Mouse (Mus musculus): ENCODE measurements at regions not wholly inside any gene's neighbourhood (a gene's known extent, or its start where the extent isn't known, plus 50 kb on each side); places are given as distances from the start of the nearest gene placed in this dataset.

DNA sequence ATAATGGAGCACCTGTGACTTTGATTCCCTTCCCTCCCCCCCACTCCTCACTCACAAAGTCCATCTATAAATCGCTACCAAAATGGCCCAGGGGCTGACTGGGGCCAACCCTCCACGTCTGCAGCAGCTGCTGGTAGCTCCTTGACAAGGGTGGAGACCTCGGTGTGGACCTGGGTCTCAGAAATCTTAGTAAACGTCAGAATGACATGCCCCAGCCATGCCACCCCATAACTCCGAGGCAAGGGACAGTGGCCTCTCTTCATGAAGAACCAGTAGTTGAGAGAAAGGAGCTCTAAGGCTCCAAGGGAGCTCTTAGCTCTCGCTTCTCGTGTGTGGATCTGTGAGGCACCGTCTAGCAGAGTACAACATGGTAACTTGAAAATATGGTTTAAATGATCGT lies 398.4 kb downstream of the Zfp536 start:
- TF ChIP-seq CTCF (IDR thresholded peaks at IDR 0.05; ENCODE audit: control insufficient read depth, insufficient read depth, insufficient read length) (no peak), MAX (IDR thresholded peaks at IDR 0.05) (no peak)
